Mouse (Mus musculus) stomach, postnatal 0 days (tissue): ENCODE measurements at regions not wholly inside any gene's neighbourhood (a gene's known extent, or its start where the extent isn't known, plus 50 kb on each side); places are given as distances from the start of the nearest gene placed in this dataset.

ENCODE experiments used
- CTCF ChIP-seq: IDR thresholded peaks from 2 replicates; pipeline ENCODE4 v1.5.1; 2016; ENCODE audit warnings: antibody characterized with exemption, low read depth, mild to moderate bottlenecking, moderate library complexity
- EP300 ChIP-seq: optimal IDR thresholded peaks from 2 replicates; pipeline ENCODE3; 2016; ENCODE audit warnings: antibody characterized with exemption

DNA sequence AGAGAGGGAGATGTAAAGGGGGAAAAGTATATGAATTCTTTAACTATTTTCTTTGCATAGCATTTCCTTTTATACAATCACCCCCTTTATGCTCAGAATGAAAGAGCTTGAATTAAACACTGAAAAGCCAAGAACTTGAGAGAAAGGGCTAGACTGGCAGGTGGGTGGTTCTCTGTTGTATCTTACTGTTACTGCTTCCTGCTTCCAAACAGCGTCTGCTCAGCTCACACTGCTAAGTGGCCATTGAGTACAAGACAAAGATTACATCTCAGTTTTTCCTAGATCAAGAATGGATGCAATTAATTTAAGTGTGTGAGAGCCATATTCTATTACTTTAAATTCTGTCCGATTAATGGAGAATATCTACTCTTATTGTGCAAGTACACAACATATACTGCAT, 300.2 kb downstream of the Jrkl start:
- TF ChIP-seq CTCF (no peak), EP300 (no peak)
